Mouse (Mus musculus): ENCODE data around the gene Pdk2. TPM values are rescaled to one million over a fixed set of nuclear protein-coding genes. Genes with fewer than 3 reads are reported as not detected.

Pdk2 gene
- polyA plus RNA-seq (2015; fragmentation: Nextera tagmentation; extraction: Ambion mirVana) = 8.7 and 12.7 TPM in 2 replicates

GRCm38 (mm10) chr11:95041139-95041609 is at the start of gene Pdk2:
Gene Pdk2 (minus strand): TSS chr11:95041354.

DNA sequence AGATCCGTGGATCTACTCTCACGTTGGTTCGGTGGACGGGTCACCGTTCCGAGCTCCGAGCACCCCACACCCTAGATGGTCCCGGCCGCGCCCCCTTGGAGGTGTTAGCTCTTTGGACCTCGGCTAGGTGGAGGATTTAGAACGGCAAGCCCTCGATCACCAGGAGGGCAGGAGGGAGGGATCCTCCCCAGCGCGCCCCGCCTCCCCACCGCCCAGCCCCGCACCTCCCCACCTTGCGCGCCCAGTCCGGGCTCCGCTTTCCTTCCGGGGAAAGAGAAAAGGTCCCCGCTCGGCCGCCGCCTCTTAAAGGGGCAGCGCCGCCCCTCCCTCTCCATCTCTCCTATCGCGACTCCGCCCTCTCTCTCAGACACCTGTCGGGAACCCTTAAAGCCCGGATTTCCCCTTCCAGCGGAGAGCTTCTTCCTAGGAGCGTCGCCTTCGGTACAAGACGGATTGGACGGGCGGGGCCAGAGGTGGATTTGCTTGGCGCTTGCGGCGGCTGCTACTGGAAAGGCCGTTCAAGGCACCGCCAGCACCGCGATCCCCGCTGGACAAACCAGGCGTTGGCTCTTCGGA is 35.5 kb upstream of the Pdk2 start, which contains the start of gene Itga3:
Itga3 (minus strand) TSS at position 266 of the 576 bp plus-strand sequence.

GRCm38 (mm10) chr11:95009629-95010014 is 31.5 kb downstream of the Pdk2 start, which contains the start of gene Samd14:
Gene Samd14 (plus strand): TSS chr11:95009879.

DNA sequence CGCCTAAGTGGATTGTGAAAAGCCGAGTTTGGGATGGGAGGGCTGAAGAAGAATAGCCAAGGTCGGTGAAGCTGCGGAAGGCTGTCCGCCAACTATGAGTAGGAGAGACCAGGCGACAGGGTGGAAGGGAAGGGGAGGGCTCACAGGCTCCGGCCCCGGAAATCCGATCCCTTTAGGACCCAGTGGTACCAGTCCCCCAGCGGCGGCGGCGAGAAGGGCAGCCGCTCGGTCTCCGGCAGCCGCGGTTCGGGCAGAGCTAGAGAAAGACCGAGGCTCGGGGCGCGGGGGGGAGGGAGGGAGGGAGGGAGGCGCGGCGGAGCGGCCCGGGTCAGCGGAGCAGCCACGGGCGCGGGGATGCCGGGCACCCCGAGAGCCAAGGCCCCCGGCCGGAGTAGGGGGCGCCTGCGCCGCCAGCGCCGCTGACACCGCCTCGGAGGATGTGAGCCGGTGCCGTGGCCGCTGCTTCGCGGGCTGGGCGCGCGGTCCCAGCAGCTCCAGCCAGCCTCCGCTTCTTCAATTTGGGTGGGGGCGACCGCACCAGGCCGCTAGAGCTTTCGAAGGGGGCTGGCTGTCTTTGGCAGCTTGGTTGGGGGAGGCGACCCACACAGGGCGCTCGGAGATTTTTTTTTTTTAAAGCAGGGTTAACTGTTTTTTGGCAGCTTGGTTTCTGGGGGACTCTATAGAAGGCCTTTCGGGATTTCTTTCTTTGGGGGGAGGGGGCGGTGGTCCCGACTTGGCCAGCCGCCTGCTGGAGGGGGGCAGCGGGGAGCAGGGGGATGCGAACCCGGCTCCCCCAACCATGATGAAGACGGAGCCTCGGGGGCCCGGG is 50.2 kb downstream of the Pdk2 start, which contains the start of gene Ppp1r9b:
Ppp1r9b (plus strand) TSS at position 287 of the 829 bp plus-strand sequence.

Other genes starting within 250 kb of the Pdk2 start
- 226 and 297 TPM in 2 replicates for gene Col1a1, start 105.1 kb downstream of the Pdk2 start, polyA plus RNA-seq (2015; fragmentation: Nextera tagmentation; extraction: Ambion mirVana)
- gene Hils1, start 73.8 kb downstream of the Pdk2 start, polyA plus RNA-seq (2015; fragmentation: Nextera tagmentation; extraction: Ambion mirVana) = not detected in 2 replicates
- 0.17 and 0.72 TPM in 2 replicates for gene Sgca, start 65.0 kb downstream of the Pdk2 start, polyA plus RNA-seq (2015; fragmentation: Nextera tagmentation; extraction: Ambion mirVana)
- gene Ppp1r9b, start 50.3 kb downstream of the Pdk2 start, polyA plus RNA-seq (2015; fragmentation: Nextera tagmentation; extraction: Ambion mirVana) = 21.7 TPM in 2 replicates
- gene Samd14, start 31.5 kb downstream of the Pdk2 start, polyA plus RNA-seq (2015; fragmentation: Nextera tagmentation; extraction: Ambion mirVana) = 35.2 and 44.2 TPM in 2 replicates
- gene Itga3, start 35.4 kb upstream of the Pdk2 start, polyA plus RNA-seq (2015; fragmentation: Nextera tagmentation; extraction: Ambion mirVana) = 3.8 and 4.6 TPM in 2 replicates
- gene Dlx3, start 78.8 kb upstream of the Pdk2 start, polyA plus RNA-seq (2015; fragmentation: Nextera tagmentation; extraction: Ambion mirVana) = 0.05 TPM in 1 of 2 replicates, not detected in the other
- 0.11 TPM in 1 of 2 replicates, not detected in the other for gene Dlx4, start 104.9 kb upstream of the Pdk2 start, polyA plus RNA-seq (2015; fragmentation: Nextera tagmentation; extraction: Ambion mirVana)
- gene Tac4, start 220.2 kb upstream of the Pdk2 start, polyA plus RNA-seq (2015; fragmentation: Nextera tagmentation; extraction: Ambion mirVana) = 0.10 and 0.19 TPM in 2 replicates

Measured in spleen, postnatal 0 days (tissue).